Mouse (Mus musculus): ENCODE measurements at regions not wholly inside any gene's neighbourhood (a gene's known extent, or its start where the extent isn't known, plus 50 kb on each side); places are given as distances from the start of the nearest gene placed in this dataset.

DNA sequence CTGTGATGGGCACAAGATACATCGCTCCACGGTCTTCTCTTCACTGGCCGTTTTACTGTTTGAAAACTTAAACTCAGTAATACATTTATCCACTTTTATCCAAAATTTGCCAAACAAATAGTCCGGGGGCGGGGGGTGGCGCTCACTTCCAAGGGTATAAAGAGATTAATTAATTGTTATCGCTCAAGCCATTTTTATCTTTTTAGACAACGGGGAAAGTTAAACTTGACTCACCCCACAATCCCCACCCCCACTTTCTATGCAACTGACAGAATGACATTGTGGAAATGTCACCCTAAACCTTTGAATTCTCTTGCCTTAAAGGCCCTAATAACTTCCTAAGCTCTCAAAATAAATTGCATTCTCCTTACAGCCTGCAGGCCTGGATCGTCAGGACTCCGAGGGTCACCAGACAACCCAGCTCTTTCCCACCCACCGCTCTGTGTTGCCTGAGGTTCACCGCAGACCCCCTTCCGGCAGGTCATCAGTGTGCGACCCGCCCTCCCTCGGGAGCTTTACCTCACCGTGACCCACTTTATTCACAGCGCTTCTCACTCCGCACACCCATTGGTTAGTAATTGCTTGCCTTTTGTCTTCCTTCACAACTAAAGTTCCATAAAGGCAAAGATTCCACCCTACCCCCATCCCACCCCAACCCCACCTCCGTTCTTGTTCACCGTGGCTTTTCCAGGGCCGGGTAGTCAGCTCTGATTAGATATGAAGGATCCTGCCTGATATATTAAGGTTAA lies 93.0 kb upstream of the Hmcn1 start:
- H3K4me1 ChIP-seq (ENCODE audit: control insufficient read depth, insufficient read depth, low read length) = peaks cover 12% of the 10 kb centered on the region
- TF ChIP-seq POLR2A (IDR thresholded peaks at IDR 0.05; ENCODE audit: insufficient read depth, low read depth, low read length) (no peak), CTCF (IDR thresholded peaks at IDR 0.05; ENCODE audit: insufficient read depth, low read depth, low read length) (no peak)
- 74% methylated on average over 22 of the region's 22 CpGs for WGBS
- no peak overlapping the region for H3K27ac ChIP-seq (ENCODE audit: insufficient read depth, low read depth, low read length)
- no peak overlapping the region for H3K4me3 ChIP-seq (ENCODE audit: insufficient read depth, low read depth, low read length)

DNA sequence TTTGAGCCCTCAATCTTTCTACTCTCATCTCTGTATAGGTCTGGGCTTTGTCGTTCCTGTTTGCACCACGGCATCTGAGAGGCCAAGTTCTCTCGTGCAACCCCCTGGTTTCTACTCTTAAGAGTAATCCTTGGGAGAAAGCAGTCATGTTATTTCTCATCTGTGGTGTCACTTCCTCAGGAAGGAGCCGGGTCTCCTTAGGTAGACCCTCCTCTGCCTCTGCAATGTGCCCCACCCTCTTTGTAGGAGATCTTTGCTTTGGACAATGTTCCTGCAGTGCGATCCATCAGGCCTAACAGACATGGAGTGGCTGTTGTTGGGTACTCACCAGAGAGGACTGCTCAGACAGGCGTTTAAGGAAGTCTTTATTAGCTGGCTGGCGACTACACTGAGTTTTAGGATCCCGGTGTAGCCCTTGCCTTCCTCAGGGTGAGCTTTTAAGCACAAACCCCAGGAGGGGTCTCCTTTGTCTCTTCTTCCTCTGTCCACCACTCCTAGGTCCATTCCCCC lies 94.0 kb upstream of the Hmcn1 start:
- TF ChIP-seq CTCF (IDR thresholded peaks at IDR 0.05; ENCODE audit: insufficient read depth, low read depth, low read length) (no peak), POLR2A (IDR thresholded peaks at IDR 0.05; ENCODE audit: insufficient read depth, low read depth, low read length) (no peak)
- 85% methylated on average over 8 of the region's 8 CpGs for WGBS
- no peak overlapping the region for H3K4me3 ChIP-seq (ENCODE audit: insufficient read depth, low read depth, low read length)
- H3K4me1 ChIP-seq (ENCODE audit: control insufficient read depth, insufficient read depth, low read length) = peaks cover 12% of the 10 kb centered on the region
- H3K27ac ChIP-seq (ENCODE audit: insufficient read depth, low read depth, low read length) = no peak overlapping the region

GRCm38 (mm10) chr1:151087811-151088511 lies 94.4 kb upstream of the Gm47985 start:
- Histone ChIP-seq H3K27ac (ENCODE audit: insufficient read depth, low read depth, low read length) (no peak overlapping the region), H3K4me1 (ENCODE audit: control insufficient read depth, insufficient read depth, low read length) (peaks cover 12% of the 10 kb centered on the region), H3K4me3 (ENCODE audit: insufficient read depth, low read depth, low read length) (no peak overlapping the region)
- 43% methylated on average over 14 of the region's 14 CpGs for WGBS
- TF ChIP-seq POLR2A (IDR thresholded peaks at IDR 0.05; ENCODE audit: insufficient read depth, low read depth, low read length) (no peak), CTCF (IDR thresholded peaks at IDR 0.05; ENCODE audit: insufficient read depth, low read depth, low read length) (no peak)

GRCm38 (mm10) chr1:151088535-151089125 lies 93.7 kb upstream of the Gm47985 start:
- TF ChIP-seq CTCF (IDR thresholded peaks at IDR 0.05; ENCODE audit: insufficient read depth, low read depth, low read length) (no peak), POLR2A (IDR thresholded peaks at IDR 0.05; ENCODE audit: insufficient read depth, low read depth, low read length) (no peak)
- no peak overlapping the region for H3K4me3 ChIP-seq (ENCODE audit: insufficient read depth, low read depth, low read length)
- H3K27ac ChIP-seq (ENCODE audit: insufficient read depth, low read depth, low read length) = no peak overlapping the region
- peaks cover 12% of the 10 kb centered on the region for H3K4me1 ChIP-seq (ENCODE audit: control insufficient read depth, insufficient read depth, low read length)
- 79% methylated on average over 11 of the region's 11 CpGs for WGBS

DNA sequence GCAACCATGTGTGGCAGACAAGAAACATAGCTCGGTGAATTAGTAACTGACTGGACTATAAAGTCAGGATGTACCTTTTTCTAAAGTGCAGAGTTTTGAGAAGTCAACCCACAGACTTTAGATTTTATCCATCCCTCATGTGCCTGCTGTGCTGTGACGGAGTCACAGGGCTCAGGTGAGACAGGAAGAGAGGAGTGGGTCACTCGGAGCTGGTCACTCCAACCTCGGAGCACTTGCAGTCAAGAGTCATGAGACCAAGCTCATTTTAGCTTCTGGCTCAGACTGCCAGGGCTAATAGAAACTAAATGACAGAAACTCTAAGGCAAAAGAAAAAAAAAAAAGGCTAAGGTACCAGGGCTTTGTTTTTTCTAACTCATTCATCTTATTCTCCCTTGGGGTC lies 90.3 kb upstream of the Gm47985 start:
- Histone ChIP-seq H3K27ac (ENCODE audit: insufficient read depth, low read depth, low read length) (no peak overlapping the region), H3K4me1 (ENCODE audit: control insufficient read depth, insufficient read depth, low read length) (peaks cover 9% of the 10 kb centered on the region), H3K4me3 (ENCODE audit: insufficient read depth, low read depth, low read length) (no peak overlapping the region)
- WGBS = 74% methylated on average over 4 of the region's 4 CpGs
- TF ChIP-seq CTCF (IDR thresholded peaks at IDR 0.05; ENCODE audit: insufficient read depth, low read depth, low read length) (no peak), POLR2A (IDR thresholded peaks at IDR 0.05; ENCODE audit: insufficient read depth, low read depth, low read length) (no peak)

DNA sequence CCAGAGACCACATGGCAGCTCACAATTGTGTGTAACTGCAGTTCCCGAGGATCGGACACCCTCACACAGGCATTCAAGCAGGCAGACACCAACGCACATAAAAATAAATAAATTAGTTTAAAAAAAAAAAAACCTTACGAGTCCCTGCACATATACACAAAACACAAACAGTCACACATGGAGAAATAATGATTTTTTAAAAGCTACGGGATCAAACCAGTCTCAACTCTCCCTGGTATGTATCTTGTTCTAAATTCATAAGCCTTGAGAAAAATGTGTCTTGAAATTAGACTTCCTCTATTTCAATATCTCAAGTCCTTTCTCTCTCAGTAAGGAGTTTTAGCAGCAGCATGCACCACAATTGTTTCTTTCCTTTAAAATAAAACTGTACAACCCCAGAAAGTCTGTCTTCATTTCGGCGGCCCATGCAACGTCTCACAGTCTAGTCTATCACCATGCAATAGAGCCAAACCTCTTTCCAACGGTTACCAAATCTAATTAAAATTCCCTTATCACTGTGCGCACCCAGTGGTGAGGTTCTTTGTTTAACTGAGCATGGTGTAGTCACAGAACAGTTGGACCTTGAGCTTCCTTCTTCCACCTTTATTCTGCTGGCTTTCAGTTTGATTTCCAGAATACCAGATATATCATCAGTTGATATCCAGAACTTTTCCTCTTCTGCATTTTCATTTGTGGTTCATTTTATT lies 86.8 kb upstream of the Gm47985 start:
- no peak for TF ChIP-seq POLR2A (IDR thresholded peaks at IDR 0.05; ENCODE audit: insufficient read depth, low read depth, low read length)
- TF ChIP-seq CTCF (IDR thresholded peaks at IDR 0.05; ENCODE audit: insufficient read depth, low read depth, low read length) = no peak
- 50% methylated on average over 10 of the region's 10 CpGs for WGBS
- Histone ChIP-seq H3K4me1 (ENCODE audit: control insufficient read depth, insufficient read depth, low read length) (no peaks in the 10 kb centered on the region), H3K4me3 (ENCODE audit: insufficient read depth, low read depth, low read length) (no peak overlapping the region), H3K27ac (ENCODE audit: insufficient read depth, low read depth, low read length) (no peak overlapping the region)

DNA sequence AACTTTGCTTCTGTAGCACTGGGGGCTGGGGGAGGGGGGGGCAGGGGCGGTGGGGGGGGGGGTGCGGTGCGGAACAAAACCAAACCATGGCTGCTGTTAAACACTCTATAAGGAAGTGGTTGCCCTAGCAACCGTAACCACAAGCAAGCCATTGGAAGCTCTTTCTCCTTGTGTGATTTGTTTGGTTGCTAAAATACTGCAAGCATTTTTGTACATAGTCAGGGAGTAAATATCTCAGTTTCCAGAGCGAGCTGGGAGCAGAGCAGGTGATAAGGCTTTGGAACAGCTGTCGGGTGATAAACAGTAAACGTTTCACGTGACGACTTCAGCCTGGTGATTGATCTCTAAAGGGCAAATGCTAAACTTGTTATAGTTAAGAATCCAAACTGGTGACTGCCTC lies 86.3 kb upstream of the Gm47985 start:
- no peak overlapping the region for H3K4me3 ChIP-seq (ENCODE audit: insufficient read depth, low read depth, low read length)
- WGBS = 13% methylated on average over 9 of the region's 9 CpGs
- TF ChIP-seq POLR2A (IDR thresholded peaks at IDR 0.05; ENCODE audit: insufficient read depth, low read depth, low read length) (no peak), CTCF (IDR thresholded peaks at IDR 0.05; ENCODE audit: insufficient read depth, low read depth, low read length) (no peak)
- no peak overlapping the region for H3K27ac ChIP-seq (ENCODE audit: insufficient read depth, low read depth, low read length)
- no peaks in the 10 kb centered on the region for H3K4me1 ChIP-seq (ENCODE audit: control insufficient read depth, insufficient read depth, low read length)

DNA sequence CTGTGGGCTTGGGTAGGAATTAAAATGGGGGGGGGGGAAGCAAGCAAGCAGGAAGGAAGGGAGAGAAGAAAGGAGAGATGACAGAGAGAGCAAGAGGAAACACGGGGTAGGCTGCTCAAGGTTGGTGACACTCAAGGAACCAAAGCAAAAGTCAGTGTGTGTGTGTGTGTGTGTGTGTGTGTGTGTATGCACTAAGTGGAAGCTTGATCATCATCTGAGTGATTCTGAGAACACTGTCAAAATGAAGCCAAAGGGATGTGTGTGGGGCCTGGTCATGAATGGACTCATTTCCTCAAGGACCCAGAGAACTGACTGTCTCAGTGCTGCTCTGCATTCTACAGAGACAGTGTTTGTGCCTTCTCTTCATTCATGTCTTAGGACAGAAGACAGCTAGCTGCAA lies 84.8 kb upstream of the Gm47985 start:
- Histone ChIP-seq H3K4me1 (ENCODE audit: control insufficient read depth, insufficient read depth, low read length) (no peaks in the 10 kb centered on the region), H3K4me3 (ENCODE audit: insufficient read depth, low read depth, low read length) (no peak overlapping the region), H3K27ac (ENCODE audit: insufficient read depth, low read depth, low read length) (no peak overlapping the region)
- 76% methylated on average over 1 of the region's 1 CpGs for WGBS
- TF ChIP-seq CTCF (IDR thresholded peaks at IDR 0.05; ENCODE audit: insufficient read depth, low read depth, low read length) (no peak), POLR2A (IDR thresholded peaks at IDR 0.05; ENCODE audit: insufficient read depth, low read depth, low read length) (no peak)
